Mouse (Mus musculus): ENCODE measurements around the gene Rps6kb1. TPM values are rescaled to one million over a fixed set of nuclear protein-coding genes. Genes with fewer than 3 reads are reported as not detected.

Gene Rps6kb1
- polyA plus RNA-seq, 1 experiment from 2014 or later, result 65.9 TPM

- Histone ChIP-seq H3K4me2 (replicated peaks) (no peak overlapping the region), H3K27ac (replicated peaks) (no peak overlapping the region), H3K4me3 (no peak overlapping the region), H3K4me1 (no peaks in the 10 kb centered on the region), H3K36me3 (no peaks in the 10 kb centered on the region; the same call in 1 of the 2 replicates), H3K9ac (replicated peaks) (no peak overlapping the region), H3K27me3 (no peaks in the 10 kb centered on the region), H3K9me3 (no peaks in the 10 kb centered on the region)
- ATAC-seq (ENCODE audit: low FRiP score, low read depth), result no peak
- 80% methylated on average over 25 of the region's 25 CpGs for WGBS
Measured at GRCm38 (mm10) chr11:86578809-86579730, 34.5 kb upstream of the Rps6kb1 start.

- H3K27me3 ChIP-seq, result no peaks in the 10 kb centered on the region
- no peaks in the 10 kb centered on the region; the same call in 1 of the 2 replicates for H3K36me3 ChIP-seq
- WGBS, result 85% methylated on average over 6 of the region's 6 CpGs
- no peaks in the 10 kb centered on the region for H3K9me3 ChIP-seq
- no peak overlapping the region for H3K9ac ChIP-seq (replicated peaks)
- H3K4me1 ChIP-seq, result no peaks in the 10 kb centered on the region
- ATAC-seq (ENCODE audit: low FRiP score, low read depth), result no peak
- H3K4me3 ChIP-seq, result no peak overlapping the region
- no peak overlapping the region for H3K4me2 ChIP-seq (replicated peaks)
- H3K27ac ChIP-seq (replicated peaks), result no peak overlapping the region
Measured at GRCm38 (mm10) chr11:86578106-86578808, 33.7 kb upstream of the Rps6kb1 start.

GRCm38 (mm10) chr11:86577231-86577630 is 32.6 kb upstream of the Rps6kb1 start:
- WGBS, result 82% methylated on average over 4 of the region's 4 CpGs

GRCm38 (mm10) chr11:86575632-86576378 is 31.2 kb upstream of the Rps6kb1 start:
- Histone ChIP-seq H3K36me3 (no peaks in the 10 kb centered on the region), H3K4me2 (replicated peaks) (no peak overlapping the region), H3K27me3 (no peaks in the 10 kb centered on the region), H3K27ac (replicated peaks) (no peak overlapping the region), H3K9me3 (no peaks in the 10 kb centered on the region), H3K4me3 (no peak overlapping the region), H3K4me1 (no peaks in the 10 kb centered on the region), H3K9ac (replicated peaks) (no peak overlapping the region)
- ATAC-seq (ENCODE audit: low FRiP score, low read depth), result no peak
- 79% methylated on average over 7 of the region's 7 CpGs for WGBS

More at GRCm38 (mm10) chr11:86577231-86577630, 32.6 kb upstream of the Rps6kb1 start:
- H3K27ac ChIP-seq (replicated peaks), result no peak overlapping the region
- no peak overlapping the region for H3K4me3 ChIP-seq
- H3K9ac ChIP-seq (replicated peaks), result no peak overlapping the region
- ATAC-seq (ENCODE audit: low FRiP score, low read depth), result no peak
- no peaks in the 10 kb centered on the region for H3K27me3 ChIP-seq
- H3K9me3 ChIP-seq, result no peaks in the 10 kb centered on the region
- no peaks in the 10 kb centered on the region for H3K4me1 ChIP-seq
- no peaks in the 10 kb centered on the region for H3K36me3 ChIP-seq
- H3K4me2 ChIP-seq (replicated peaks), result no peak overlapping the region

GRCm38 (mm10) chr11:86574408-86574807 is 29.8 kb upstream of the Rps6kb1 start:
- H3K27ac ChIP-seq (replicated peaks), result no peak overlapping the region
- ATAC-seq (ENCODE audit: low FRiP score, low read depth), result no peak
- H3K4me1 ChIP-seq, result no peaks in the 10 kb centered on the region
- no peak overlapping the region for H3K4me3 ChIP-seq
- H3K4me2 ChIP-seq (replicated peaks), result no peak overlapping the region
- no peaks in the 10 kb centered on the region for H3K9me3 ChIP-seq
- no peak overlapping the region for H3K9ac ChIP-seq (replicated peaks)
- H3K27me3 ChIP-seq, result no peaks in the 10 kb centered on the region
- 71% methylated on average over 2 of the region's 2 CpGs for WGBS
- no peaks in the 10 kb centered on the region for H3K36me3 ChIP-seq

GRCm38 (mm10) chr11:86573646-86574231 is 29.1 kb upstream of the Rps6kb1 start:
- WGBS, result 94% methylated on average over 6 of the region's 6 CpGs
- H3K4me1 ChIP-seq, result no peaks in the 10 kb centered on the region

GRCm38 (mm10) chr11:86572623-86573022 is 28.0 kb upstream of the Rps6kb1 start:
- Histone ChIP-seq H3K27ac (replicated peaks) (no peak overlapping the region), H3K36me3 (no peaks in the 10 kb centered on the region), H3K27me3 (no peaks in the 10 kb centered on the region), H3K4me1 (no peaks in the 10 kb centered on the region), H3K9ac (replicated peaks) (no peak overlapping the region), H3K9me3 (no peaks in the 10 kb centered on the region), H3K4me2 (replicated peaks) (no peak overlapping the region), H3K4me3 (no peak overlapping the region)
- 71% methylated on average over 2 of the region's 2 CpGs for WGBS
- no peak for ATAC-seq (ENCODE audit: low FRiP score, low read depth)

More at GRCm38 (mm10) chr11:86573646-86574231, 29.1 kb upstream of the Rps6kb1 start:
- Histone ChIP-seq H3K9ac (replicated peaks) (no peak overlapping the region), H3K36me3 (no peaks in the 10 kb centered on the region), H3K27me3 (no peaks in the 10 kb centered on the region), H3K4me2 (replicated peaks) (no peak overlapping the region), H3K27ac (replicated peaks) (no peak overlapping the region), H3K9me3 (no peaks in the 10 kb centered on the region), H3K4me3 (no peak overlapping the region)
- no peak for ATAC-seq (ENCODE audit: low FRiP score, low read depth)

GRCm38 (mm10) chr11:86571871-86572270 is 27.3 kb upstream of the Rps6kb1 start:
- H3K4me1 ChIP-seq, result no peaks in the 10 kb centered on the region
- no peaks in the 10 kb centered on the region for H3K27me3 ChIP-seq
- H3K4me2 ChIP-seq (replicated peaks), result no peak overlapping the region
- H3K9me3 ChIP-seq, result no peaks in the 10 kb centered on the region
- 85% methylated on average over 4 of the region's 4 CpGs for WGBS
- H3K27ac ChIP-seq (replicated peaks), result no peak overlapping the region
- H3K4me3 ChIP-seq, result no peak overlapping the region
- H3K36me3 ChIP-seq, result no peaks in the 10 kb centered on the region
- H3K9ac ChIP-seq (replicated peaks), result no peak overlapping the region
- ATAC-seq (ENCODE audit: low FRiP score, low read depth), result no peak

- no peaks in the 10 kb centered on the region for H3K27me3 ChIP-seq
- no peaks in the 10 kb centered on the region for H3K36me3 ChIP-seq
- ATAC-seq (ENCODE audit: low FRiP score, low read depth), result no peak
- no peaks in the 10 kb centered on the region for H3K4me1 ChIP-seq
- H3K27ac ChIP-seq (replicated peaks), result no peak overlapping the region
- H3K9me3 ChIP-seq, result no peaks in the 10 kb centered on the region
- 61% methylated on average over 15 of the region's 15 CpGs for WGBS
- H3K4me2 ChIP-seq (replicated peaks), result no peak overlapping the region
- no peak overlapping the region for H3K4me3 ChIP-seq
- H3K9ac ChIP-seq (replicated peaks), result no peak overlapping the region
Measured at GRCm38 (mm10) chr11:86571047-86571855, 26.6 kb upstream of the Rps6kb1 start.

GRCm38 (mm10) chr11:86570261-86570746 is 25.7 kb upstream of the Rps6kb1 start:
- 76% methylated on average over 9 of the region's 9 CpGs for WGBS

GRCm38 (mm10) chr11:86568425-86568824 is 23.8 kb upstream of the Rps6kb1 start:
- Histone ChIP-seq H3K9me3 (no peaks in the 10 kb centered on the region), H3K27me3 (no peaks in the 10 kb centered on the region), H3K4me3 (no peak overlapping the region), H3K9ac (replicated peaks) (no peak overlapping the region), H3K27ac (replicated peaks) (no peak overlapping the region), H3K36me3 (0 out of 2 replicates have a peak, but pooled peaks cover 3% of the 10 kb centered on the region), H3K4me1 (no peaks in the 10 kb centered on the region), H3K4me2 (replicated peaks) (no peak overlapping the region)
- no peak for ATAC-seq (ENCODE audit: low FRiP score, low read depth)
- WGBS, result 78% methylated on average over 3 of the region's 3 CpGs

More at GRCm38 (mm10) chr11:86570261-86570746, 25.7 kb upstream of the Rps6kb1 start:
- Histone ChIP-seq H3K27me3 (no peaks in the 10 kb centered on the region), H3K36me3 (0 out of 2 replicates have a peak, but pooled peaks cover 3% of the 10 kb centered on the region), H3K4me2 (replicated peaks) (no peak overlapping the region), H3K9me3 (no peaks in the 10 kb centered on the region), H3K4me1 (no peaks in the 10 kb centered on the region), H3K27ac (replicated peaks) (no peak overlapping the region), H3K4me3 (no peak overlapping the region), H3K9ac (replicated peaks) (no peak overlapping the region)
- no peak for ATAC-seq (ENCODE audit: low FRiP score, low read depth)
